Mouse (Mus musculus): Measurements from ENCODE around the gene Rundc3b. TPM values are rescaled to one million over a fixed set of nuclear protein-coding genes. Genes with fewer than 3 reads are reported as not detected.

Rundc3b gene
- 1.7 and 1.9 TPM in 2 replicates for polyA plus RNA-seq (2015; fragmentation: Nextera tagmentation; extraction: Ambion mirVana)

GRCm38 (mm10) chr5:8622596-8623231 lies at the start of gene Rundc3b:
TSS of gene Rundc3b (minus strand) at chr5:8622952.
- Histone ChIP-seq H3K4me1 (replicated peaks; ENCODE audit: control insufficient read depth, insufficient read depth, low read length) (no peaks in the 10 kb centered on the region), H3K4me2 (ENCODE audit: low read depth, low read length) (peak within 1 kb of the TSS; percentile 99), H3K9me3 (ENCODE audit: control insufficient read depth, low read length) (no peaks in the 10 kb centered on the region), H3K36me3 (ENCODE audit: control insufficient read depth, insufficient read depth, low read length) (no peaks in the 10 kb centered on the region), H3K27ac (ENCODE audit: low read length) (no peak within 1 kb of the TSS), H3K27me3 (ENCODE audit: control insufficient read depth, insufficient read depth, low read depth, low read length) (no peaks in the 10 kb centered on the region), H3K4me3 (ENCODE audit: low read length) (peak within 1 kb of the TSS; percentile 68), H3K9ac (ENCODE audit: low read length) (peak within 1 kb of the TSS; percentile 75)
- under 1% methylated on average over 34 of the region's 74 CpGs for WGBS
- ATAC-seq (ENCODE audit: low read depth) = peak; percentile 99

- Histone ChIP-seq H3K27ac (ENCODE audit: low read length) (no peak overlapping the region), H3K4me3 (ENCODE audit: low read length) (no peak overlapping the region), H3K9ac (ENCODE audit: low read length) (no peak overlapping the region), H3K9me3 (ENCODE audit: control insufficient read depth, low read length) (no peaks in the 10 kb centered on the region), H3K4me2 (ENCODE audit: low read depth, low read length) (no peak overlapping the region), H3K27me3 (ENCODE audit: control insufficient read depth, insufficient read depth, low read depth, low read length) (no peaks in the 10 kb centered on the region), H3K36me3 (ENCODE audit: control insufficient read depth, insufficient read depth, low read length) (no peaks in the 10 kb centered on the region), H3K4me1 (replicated peaks; ENCODE audit: control insufficient read depth, insufficient read depth, low read length) (no peaks in the 10 kb centered on the region)
- ATAC-seq (ENCODE audit: low read depth) = no peak
- 84% methylated on average over 1 of the region's 1 CpGs for WGBS
Observed at GRCm38 (mm10) chr5:8669606-8670005, 46.9 kb upstream of the Rundc3b start.

GRCm38 (mm10) chr5:8667758-8668474 lies 45.2 kb upstream of the Rundc3b start:
- Histone ChIP-seq H3K27me3 (ENCODE audit: control insufficient read depth, insufficient read depth, low read depth, low read length) (no peaks in the 10 kb centered on the region), H3K4me1 (replicated peaks; ENCODE audit: control insufficient read depth, insufficient read depth, low read length) (no peaks in the 10 kb centered on the region), H3K9me3 (ENCODE audit: control insufficient read depth, low read length) (no peaks in the 10 kb centered on the region), H3K9ac (ENCODE audit: low read length) (no peak overlapping the region), H3K36me3 (ENCODE audit: control insufficient read depth, insufficient read depth, low read length) (no peaks in the 10 kb centered on the region), H3K27ac (ENCODE audit: low read length) (no peak overlapping the region), H3K4me2 (ENCODE audit: low read depth, low read length) (no peak overlapping the region), H3K4me3 (ENCODE audit: low read length) (no peak overlapping the region)
- no peak for ATAC-seq (ENCODE audit: low read depth)
- WGBS = 57% methylated on average over 9 of the region's 9 CpGs

GRCm38 (mm10) chr5:8664678-8665077 lies 41.9 kb upstream of the Rundc3b start:
- no peak for ATAC-seq (ENCODE audit: low read depth)
- no peak overlapping the region for H3K4me3 ChIP-seq (ENCODE audit: low read length)
- H3K27ac ChIP-seq (ENCODE audit: low read length) = no peak overlapping the region
- H3K36me3 ChIP-seq (ENCODE audit: control insufficient read depth, insufficient read depth, low read length) = no peaks in the 10 kb centered on the region
- H3K9me3 ChIP-seq (ENCODE audit: control insufficient read depth, low read length) = no peaks in the 10 kb centered on the region
- H3K9ac ChIP-seq (ENCODE audit: low read length) = no peak overlapping the region
- 35% methylated on average over 3 of the region's 3 CpGs for WGBS
- peaks cover 4% of the 10 kb centered on the region; the same call in 1 of the 2 replicates for H3K4me1 ChIP-seq (replicated peaks; ENCODE audit: control insufficient read depth, insufficient read depth, low read length)
- no peak overlapping the region for H3K4me2 ChIP-seq (ENCODE audit: low read depth, low read length)
- no peaks in the 10 kb centered on the region for H3K27me3 ChIP-seq (ENCODE audit: control insufficient read depth, insufficient read depth, low read depth, low read length)

- no peak for ATAC-seq (ENCODE audit: low read depth)
- Histone ChIP-seq H3K4me3 (ENCODE audit: low read length) (no peak overlapping the region; the same call in 1 of the 2 replicates), H3K9ac (ENCODE audit: low read length) (no peak overlapping the region), H3K36me3 (ENCODE audit: control insufficient read depth, insufficient read depth, low read length) (no peaks in the 10 kb centered on the region), H3K4me1 (replicated peaks; ENCODE audit: control insufficient read depth, insufficient read depth, low read length) (peaks cover 4% of the 10 kb centered on the region; the same call in 1 of the 2 replicates), H3K27me3 (ENCODE audit: control insufficient read depth, insufficient read depth, low read depth, low read length) (no peaks in the 10 kb centered on the region), H3K27ac (ENCODE audit: low read length) (no peak overlapping the region), H3K9me3 (ENCODE audit: control insufficient read depth, low read length) (no peaks in the 10 kb centered on the region), H3K4me2 (ENCODE audit: low read depth, low read length) (peak overlapping the region; percentile 58; the same call in 1 of the 2 replicates)
- 78% methylated on average over 10 of the region's 10 CpGs for WGBS
Observed at GRCm38 (mm10) chr5:8660738-8661151, 38.0 kb upstream of the Rundc3b start.

GRCm38 (mm10) chr5:8659911-8660737 lies 37.4 kb upstream of the Rundc3b start, which contains the start of gene Abcb1a:
TSS of gene Abcb1a (plus strand) at chr5:8660077.
- peak; percentile 82 for ATAC-seq (ENCODE audit: low read depth)
- WGBS = 5% methylated on average over 35 of the region's 37 CpGs

GRCm38 (mm10) chr5:8652085-8652484 lies 29.3 kb upstream of the Rundc3b start:
- H3K36me3 ChIP-seq (ENCODE audit: control insufficient read depth, insufficient read depth, low read length) = no peaks in the 10 kb centered on the region
- 69% methylated on average over 2 of the region's 2 CpGs for WGBS
- no peaks in the 10 kb centered on the region for H3K9me3 ChIP-seq (ENCODE audit: control insufficient read depth, low read length)
- H3K27me3 ChIP-seq (ENCODE audit: control insufficient read depth, insufficient read depth, low read depth, low read length) = no peaks in the 10 kb centered on the region
- H3K27ac ChIP-seq (ENCODE audit: low read length) = no peak overlapping the region
- no peak for ATAC-seq (ENCODE audit: low read depth)
- H3K4me2 ChIP-seq (ENCODE audit: low read depth, low read length) = no peak overlapping the region
- no peak overlapping the region for H3K4me3 ChIP-seq (ENCODE audit: low read length)
- H3K9ac ChIP-seq (ENCODE audit: low read length) = no peak overlapping the region
- H3K4me1 ChIP-seq (replicated peaks; ENCODE audit: control insufficient read depth, insufficient read depth, low read length) = no peaks in the 10 kb centered on the region

More at GRCm38 (mm10) chr5:8659911-8660737, 37.4 kb upstream of the Rundc3b start, which contains the start of gene Abcb1a:
- Histone ChIP-seq H3K36me3 (ENCODE audit: control insufficient read depth, insufficient read depth, low read length) (no peaks in the 10 kb centered on the region), H3K27ac (ENCODE audit: low read length) (no peak within 1 kb of the TSS), H3K4me3 (ENCODE audit: low read length) (peak within 1 kb of the TSS; percentile 30), H3K4me2 (ENCODE audit: low read depth, low read length) (peak within 1 kb of the TSS; percentile 58), H3K4me1 (replicated peaks; ENCODE audit: control insufficient read depth, insufficient read depth, low read length) (peaks cover 4% of the 10 kb centered on the region; the same call in 1 of the 2 replicates), H3K9ac (ENCODE audit: low read length) (peak within 1 kb of the TSS; percentile 47), H3K9me3 (ENCODE audit: control insufficient read depth, low read length) (no peaks in the 10 kb centered on the region), H3K27me3 (ENCODE audit: control insufficient read depth, insufficient read depth, low read depth, low read length) (no peaks in the 10 kb centered on the region)

- Histone ChIP-seq H3K27me3 (ENCODE audit: control insufficient read depth, insufficient read depth, low read depth, low read length) (no peaks in the 10 kb centered on the region), H3K4me2 (ENCODE audit: low read depth, low read length) (no peak overlapping the region), H3K4me1 (replicated peaks; ENCODE audit: control insufficient read depth, insufficient read depth, low read length) (no peaks in the 10 kb centered on the region), H3K36me3 (ENCODE audit: control insufficient read depth, insufficient read depth, low read length) (no peaks in the 10 kb centered on the region), H3K4me3 (ENCODE audit: low read length) (no peak overlapping the region), H3K9me3 (ENCODE audit: control insufficient read depth, low read length) (no peaks in the 10 kb centered on the region), H3K27ac (ENCODE audit: low read length) (no peak overlapping the region), H3K9ac (ENCODE audit: low read length) (no peak overlapping the region)
- no peak for ATAC-seq (ENCODE audit: low read depth)
Observed at GRCm38 (mm10) chr5:8648774-8649173, 26.0 kb upstream of the Rundc3b start.

GRCm38 (mm10) chr5:8648300-8648699 lies 25.5 kb upstream of the Rundc3b start:
- H3K4me2 ChIP-seq (ENCODE audit: low read depth, low read length) = no peak overlapping the region
- ATAC-seq (ENCODE audit: low read depth) = no peak
- no peaks in the 10 kb centered on the region for H3K36me3 ChIP-seq (ENCODE audit: control insufficient read depth, insufficient read depth, low read length)
- H3K4me3 ChIP-seq (ENCODE audit: low read length) = no peak overlapping the region
- WGBS = 76% methylated on average over 4 of the region's 4 CpGs
- no peaks in the 10 kb centered on the region for H3K9me3 ChIP-seq (ENCODE audit: control insufficient read depth, low read length)
- H3K27me3 ChIP-seq (ENCODE audit: control insufficient read depth, insufficient read depth, low read depth, low read length) = no peaks in the 10 kb centered on the region
- H3K27ac ChIP-seq (ENCODE audit: low read length) = no peak overlapping the region
- H3K4me1 ChIP-seq (replicated peaks; ENCODE audit: control insufficient read depth, insufficient read depth, low read length) = no peaks in the 10 kb centered on the region
- no peak overlapping the region for H3K9ac ChIP-seq (ENCODE audit: low read length)

Data from lung, embryonic 16.5 days (tissue).